Mouse (Mus musculus): Measurements from ENCODE around the gene Cldn3. TPM values are rescaled to one million over a fixed set of nuclear protein-coding genes. Genes with fewer than 3 reads are reported as not detected.

The Cldn3 gene
- polyA plus RNA-seq, 1 experiment from 2014 or later: 0.48 TPM

- WGBS: 14% methylated on average over 43 of the region's 43 CpGs
- H3K9me3 ChIP-seq (ENCODE audit: control insufficient read depth, low read length): no peaks in the 10 kb centered on the region
- H3K27me3 ChIP-seq (ENCODE audit: control insufficient read depth, insufficient read depth, low read length): peaks cover 17% of the 10 kb centered on the region
- H3K9ac ChIP-seq (replicated peaks; ENCODE audit: low read depth, low read length): no peak overlapping the region
- H3K36me3 ChIP-seq (ENCODE audit: control insufficient read depth, insufficient read depth, low read length): no peaks in the 10 kb centered on the region
- H3K27ac ChIP-seq (ENCODE audit: low read depth, low read length): no peak overlapping the region
- no peak overlapping the region for H3K4me2 ChIP-seq (ENCODE audit: low read depth, low read length)
- ATAC-seq (ENCODE audit: low read depth): no peak
- no peak overlapping the region for H3K4me3 ChIP-seq (ENCODE audit: low read depth, low read length)
- H3K4me1 ChIP-seq (ENCODE audit: control insufficient read depth, insufficient read depth, low read length): no peaks in the 10 kb centered on the region
Observed at GRCm38 (mm10) chr5:134946063-134946856, 39.8 kb upstream of the Cldn3 start.

GRCm38 (mm10) chr5:134946857-134947255 lies 39.2 kb upstream of the Cldn3 start, which contains the start of gene Cldn4:
Gene Cldn4 (minus strand): TSS chr5:134946934.
- WGBS: 8% methylated on average over 11 of the region's 11 CpGs
- Histone ChIP-seq H3K4me2 (ENCODE audit: low read depth, low read length) (no peak within 1 kb of the TSS), H3K4me1 (ENCODE audit: control insufficient read depth, insufficient read depth, low read length) (no peaks in the 10 kb centered on the region), H3K27ac (ENCODE audit: low read depth, low read length) (no peak within 1 kb of the TSS), H3K27me3 (ENCODE audit: control insufficient read depth, insufficient read depth, low read length) (peaks cover 17% of the 10 kb centered on the region), H3K9ac (replicated peaks; ENCODE audit: low read depth, low read length) (no peak within 1 kb of the TSS), H3K9me3 (ENCODE audit: control insufficient read depth, low read length) (no peaks in the 10 kb centered on the region), H3K36me3 (ENCODE audit: control insufficient read depth, insufficient read depth, low read length) (no peaks in the 10 kb centered on the region), H3K4me3 (ENCODE audit: low read depth, low read length) (no peak within 1 kb of the TSS)
- no peak for ATAC-seq (ENCODE audit: low read depth)

- H3K36me3 ChIP-seq (ENCODE audit: control insufficient read depth, insufficient read depth, low read length): no peaks in the 10 kb centered on the region
- no peak overlapping the region for H3K4me2 ChIP-seq (ENCODE audit: low read depth, low read length)
- H3K27ac ChIP-seq (ENCODE audit: low read depth, low read length): no peak overlapping the region
- peaks cover 17% of the 10 kb centered on the region for H3K27me3 ChIP-seq (ENCODE audit: control insufficient read depth, insufficient read depth, low read length)
- no peak for ATAC-seq (ENCODE audit: low read depth)
- H3K4me3 ChIP-seq (ENCODE audit: low read depth, low read length): no peak overlapping the region
- 61% methylated on average over 5 of the region's 5 CpGs for WGBS
- H3K9me3 ChIP-seq (ENCODE audit: control insufficient read depth, low read length): no peaks in the 10 kb centered on the region
- H3K4me1 ChIP-seq (ENCODE audit: control insufficient read depth, insufficient read depth, low read length): no peaks in the 10 kb centered on the region
- no peak overlapping the region for H3K9ac ChIP-seq (replicated peaks; ENCODE audit: low read depth, low read length)
Observed at GRCm38 (mm10) chr5:134947420-134948084, 38.5 kb upstream of the Cldn3 start.

GRCm38 (mm10) chr5:134948085-134948439 lies 38.0 kb upstream of the Cldn3 start:
- 76% methylated on average over 4 of the region's 4 CpGs for WGBS
- H3K9me3 ChIP-seq (ENCODE audit: control insufficient read depth, low read length): no peaks in the 10 kb centered on the region
- no peak for ATAC-seq (ENCODE audit: low read depth)

GRCm38 (mm10) chr5:134951053-134951884 lies 34.7 kb upstream of the Cldn3 start:
- ATAC-seq (ENCODE audit: low read depth): no peak
- 49% methylated on average over 19 of the region's 19 CpGs for WGBS
- Histone ChIP-seq H3K9ac (replicated peaks; ENCODE audit: low read depth, low read length) (no peak overlapping the region), H3K36me3 (ENCODE audit: control insufficient read depth, insufficient read depth, low read length) (no peaks in the 10 kb centered on the region), H3K27me3 (ENCODE audit: control insufficient read depth, insufficient read depth, low read length) (peaks cover 12% of the 10 kb centered on the region; the same call in 1 of the 2 replicates), H3K27ac (ENCODE audit: low read depth, low read length) (no peak overlapping the region), H3K4me3 (ENCODE audit: low read depth, low read length) (no peak overlapping the region), H3K4me2 (ENCODE audit: low read depth, low read length) (no peak overlapping the region), H3K9me3 (ENCODE audit: control insufficient read depth, low read length) (no peaks in the 10 kb centered on the region), H3K4me1 (ENCODE audit: control insufficient read depth, insufficient read depth, low read length) (no peaks in the 10 kb centered on the region)

More at GRCm38 (mm10) chr5:134948085-134948439, 38.0 kb upstream of the Cldn3 start:
- Histone ChIP-seq H3K27ac (ENCODE audit: low read depth, low read length) (no peak overlapping the region), H3K9ac (replicated peaks; ENCODE audit: low read depth, low read length) (no peak overlapping the region), H3K4me2 (ENCODE audit: low read depth, low read length) (no peak overlapping the region), H3K4me3 (ENCODE audit: low read depth, low read length) (no peak overlapping the region), H3K4me1 (ENCODE audit: control insufficient read depth, insufficient read depth, low read length) (no peaks in the 10 kb centered on the region), H3K36me3 (ENCODE audit: control insufficient read depth, insufficient read depth, low read length) (no peaks in the 10 kb centered on the region), H3K27me3 (ENCODE audit: control insufficient read depth, insufficient read depth, low read length) (peaks cover 17% of the 10 kb centered on the region)

GRCm38 (mm10) chr5:134955491-134955890 lies 30.5 kb upstream of the Cldn3 start:
- Histone ChIP-seq H3K36me3 (ENCODE audit: control insufficient read depth, insufficient read depth, low read length) (no peaks in the 10 kb centered on the region), H3K4me3 (ENCODE audit: low read depth, low read length) (no peak overlapping the region), H3K4me2 (ENCODE audit: low read depth, low read length) (no peak overlapping the region), H3K27me3 (ENCODE audit: control insufficient read depth, insufficient read depth, low read length) (no peaks in the 10 kb centered on the region), H3K4me1 (ENCODE audit: control insufficient read depth, insufficient read depth, low read length) (no peaks in the 10 kb centered on the region), H3K27ac (ENCODE audit: low read depth, low read length) (no peak overlapping the region), H3K9me3 (ENCODE audit: control insufficient read depth, low read length) (no peaks in the 10 kb centered on the region), H3K9ac (replicated peaks; ENCODE audit: low read depth, low read length) (no peak overlapping the region)
- 86% methylated on average over 5 of the region's 5 CpGs for WGBS
- ATAC-seq (ENCODE audit: low read depth): no peak

- ATAC-seq (ENCODE audit: low read depth): no peak
- 72% methylated on average over 7 of the region's 7 CpGs for WGBS
- H3K9ac ChIP-seq (replicated peaks; ENCODE audit: low read depth, low read length): no peak overlapping the region
Observed at GRCm38 (mm10) chr5:134959114-134959513, 26.9 kb upstream of the Cldn3 start.

GRCm38 (mm10) chr5:134960430-134960829 lies 25.6 kb upstream of the Cldn3 start:
- no peak for ATAC-seq (ENCODE audit: low read depth)
- H3K27ac ChIP-seq (ENCODE audit: low read depth, low read length): no peak overlapping the region
- H3K4me1 ChIP-seq (ENCODE audit: control insufficient read depth, insufficient read depth, low read length): no peaks in the 10 kb centered on the region
- no peak overlapping the region for H3K4me3 ChIP-seq (ENCODE audit: low read depth, low read length)
- H3K9ac ChIP-seq (replicated peaks; ENCODE audit: low read depth, low read length): no peak overlapping the region
- WGBS: 69% methylated on average over 2 of the region's 2 CpGs
- no peaks in the 10 kb centered on the region for H3K36me3 ChIP-seq (ENCODE audit: control insufficient read depth, insufficient read depth, low read length)
- no peaks in the 10 kb centered on the region for H3K9me3 ChIP-seq (ENCODE audit: control insufficient read depth, low read length)
- no peaks in the 10 kb centered on the region for H3K27me3 ChIP-seq (ENCODE audit: control insufficient read depth, insufficient read depth, low read length)
- no peak overlapping the region for H3K4me2 ChIP-seq (ENCODE audit: low read depth, low read length)

More at GRCm38 (mm10) chr5:134959114-134959513, 26.9 kb upstream of the Cldn3 start:
- H3K4me2 ChIP-seq (ENCODE audit: low read depth, low read length): no peak overlapping the region
- no peaks in the 10 kb centered on the region for H3K9me3 ChIP-seq (ENCODE audit: control insufficient read depth, low read length)
- no peak overlapping the region for H3K4me3 ChIP-seq (ENCODE audit: low read depth, low read length)
- H3K4me1 ChIP-seq (ENCODE audit: control insufficient read depth, insufficient read depth, low read length): no peaks in the 10 kb centered on the region
- no peaks in the 10 kb centered on the region for H3K27me3 ChIP-seq (ENCODE audit: control insufficient read depth, insufficient read depth, low read length)
- H3K27ac ChIP-seq (ENCODE audit: low read depth, low read length): no peak overlapping the region
- H3K36me3 ChIP-seq (ENCODE audit: control insufficient read depth, insufficient read depth, low read length): no peaks in the 10 kb centered on the region

Measured in neural tube, embryonic 14.5 days (tissue).